Mouse (Mus musculus): Measurements from ENCODE around the gene Fzd4.

GRCm38 (mm10) chr7:89431185-89431584 lies 27.0 kb downstream of the Fzd4 start:
- no peak for TF ChIP-seq CTCF (IDR thresholded peaks at IDR 0.05; ENCODE audit: low read depth, low read length)
- TF ChIP-seq GATA1 (IDR thresholded peaks at IDR 0.05; ENCODE audit: borderline replicate concordance, low read length), result no peak

Measured in G1E (cell line).